ENCODE assay signal across 8 mouse cellular contexts in genomic region chr4:154012132-154012882, GRCm38 (mm10). TPM values are rescaled to one million over a fixed set of nuclear protein-coding genes. Genes with fewer than 3 reads are reported as not detected.
DNase-seq lines count a peak whose midpoint lies in the region; ATAC-seq and TF ChIP-seq lines count a peak whose summit lies in the region.

No protein-coding gene starts in this region.

- H3K36me3 ChIP-seq in forebrain, embryonic 14.5 days (ENCODE audit: control insufficient read depth, insufficient read depth, low read length): peaks cover 35% of the 10 kb centered on the region

- WGBS in forebrain, embryonic 14.5 days: 3% methylated on average over 54 of the region's 55 CpGs

- H3K27ac ChIP-seq in left cerebral cortex, adult 2 months: peak overlapping the region; percentile 92
- 0 out of 2 replicates have a peak overlapping the region, but pooled peaks have one; percentile 17 for H3K27ac ChIP-seq in forebrain, embryonic 14.5 days (ENCODE audit: low read depth, low read length)

- peak overlapping the region; percentile 93 for H3K9ac ChIP-seq in forebrain, embryonic 14.5 days (ENCODE audit: low read length)

- intact Hi-C loops in left cerebral cortex, adult 2 months (cut with DNase I): loop anchor here (5.0 kb wide), 1 partner anchor 145 kb away; no protein-coding TSS in a partner anchor

- H3K4me1 ChIP-seq in forebrain, embryonic 14.5 days (ENCODE audit: control insufficient read depth, insufficient read depth, low read length): peaks cover 11% of the 10 kb centered on the region

- DNase-seq in left cerebral cortex, adult 2 months (ENCODE audit: extremely low spot score in 1 of 2, low spot score in 2 of 2): peak in 1 of 2 experiments; percentile 29
- no peak for DNase-seq in left cerebral cortex, adult 8-10 months (ENCODE audit: low spot score in 2 of 2)
- peak; percentile 35 for DNase-seq in NIH3T3 (ENCODE audit: low read depth)
- no peak for DNase-seq in forebrain, embryonic 14.5 days (ENCODE audit: low spot score)
- peak; percentile 26 to 39 for DNase-seq in kidney, postnatal 4 days
- DNase-seq in naive thymus-derived CD4-positive, alpha-beta T cell, adult 2 months (ENCODE audit: low read depth): peak; percentile 39
- DNase-seq in layer of hippocampus, postnatal 14 days (ENCODE audit: low spot score in 2 of 2): no peak

- ATAC-seq in forebrain, embryonic 14.5 days: 0 out of 2 replicates have a peak, but pooled peaks have one; percentile 1
- ATAC-seq in erythroid progenitor cell, adult 5-6 weeks (replicated peaks; ENCODE audit: low FRiP score, poor library complexity, severe bottlenecking): no peak

- H3K27me3 ChIP-seq in forebrain, embryonic 14.5 days (replicated peaks; ENCODE audit: control insufficient read depth, insufficient read depth, low read length): no peaks in the 10 kb centered on the region

- TF ChIP-seq CTCF in left cerebral cortex, adult 2 months (IDR thresholded peaks at IDR 0.05): no peak

- H3K4me2 ChIP-seq in forebrain, embryonic 14.5 days (ENCODE audit: low read length): peak overlapping the region; percentile 99

- peak overlapping the region; percentile 94 for H3K4me3 ChIP-seq in left cerebral cortex, adult 2 months
- peak overlapping the region; percentile 98 for H3K4me3 ChIP-seq in forebrain, embryonic 14.5 days (ENCODE audit: low read depth, low read length)

- no peaks in the 10 kb centered on the region for H3K9me3 ChIP-seq in forebrain, embryonic 14.5 days (replicated peaks; ENCODE audit: control insufficient read depth, low read length)

RNA-seq across cellular contexts. Expression of gene Lrrc47, which starts 0.8 kb away (rescaled TPM):
- total RNA-seq in left cerebral cortex, adult 2 months (2021): 10 to 100 TPM; 56.9 to 79.2 TPM
- total RNA-seq in left cerebral cortex, adult 8-10 months (2022): 10 to 100 TPM; 55.0 to 72.7 (median 62.6) TPM
- polyA plus RNA-seq in forebrain, embryonic 14.5 days (2014; fragmentation: Nextera tagmentation; extraction: Ambion mirVana): 8.4 and 9.2 TPM in 2 replicates
- 11.5 and 13.8 TPM in 2 replicates for total RNA-seq in erythroid progenitor cell, adult 5-6 weeks (2015; ENCODE audit: low replicate concordance)
- 53.3 and 61.0 TPM in 2 replicates for total RNA-seq in erythroid progenitor cell, adult 5-6 weeks (2017; ENCODE audit: low replicate concordance)
- 10 to 100 TPM; 49.4 to 67.7 TPM for total RNA-seq in layer of hippocampus, postnatal 14 days (2021)

RNA-seq across cellular contexts. Expression of gene Smim1, which starts 13.7 kb away (rescaled TPM):
- 10 to 100 TPM in 1 of 2 experiments, 1 to 10 TPM in 1; 7.6 to 11.7 TPM for total RNA-seq in left cerebral cortex, adult 2 months (2021)
- 10 to 100 TPM; 11.7 to 21.4 (median 16.5) TPM for total RNA-seq in left cerebral cortex, adult 8-10 months (2022)
- 3.9 and 4.2 TPM in 2 replicates for polyA plus RNA-seq in forebrain, embryonic 14.5 days (2014; fragmentation: Nextera tagmentation; extraction: Ambion mirVana)
- total RNA-seq in erythroid progenitor cell, adult 5-6 weeks (2015; ENCODE audit: low replicate concordance): 62.0 and 72.9 TPM in 2 replicates
- total RNA-seq in erythroid progenitor cell, adult 5-6 weeks (2017; ENCODE audit: low replicate concordance): 26.7 and 39.6 TPM in 2 replicates
- total RNA-seq in layer of hippocampus, postnatal 14 days (2021): 1 to 10 TPM; 6.8 to 10.0 TPM

RNA-seq across cellular contexts. Expression of gene Ccdc27, which starts 30.2 kb away (rescaled TPM):
- total RNA-seq in left cerebral cortex, adult 2 months (2021): not detected
- total RNA-seq in left cerebral cortex, adult 8-10 months (2022): under 1 TPM in 1 of 4 experiments, not detected in 3; 0.17 TPM
- not detected in 2 replicates for polyA plus RNA-seq in forebrain, embryonic 14.5 days (2014; fragmentation: Nextera tagmentation; extraction: Ambion mirVana)
- not detected in 2 replicates for total RNA-seq in erythroid progenitor cell, adult 5-6 weeks (2015; ENCODE audit: low replicate concordance)
- not detected in 2 replicates for total RNA-seq in erythroid progenitor cell, adult 5-6 weeks (2017; ENCODE audit: low replicate concordance)
- 1 to 10 TPM; 1.0 to 1.7 TPM for total RNA-seq in layer of hippocampus, postnatal 14 days (2021)

RNA-seq across cellular contexts. Expression of gene Cep104, which starts 37.3 kb away (rescaled TPM):
- total RNA-seq in left cerebral cortex, adult 2 months (2021): 10 to 100 TPM; 33.6 to 34.4 TPM
- total RNA-seq in left cerebral cortex, adult 8-10 months (2022): 10 to 100 TPM; 28.4 to 35.3 (median 32.8) TPM
- 13.2 and 16.8 TPM in 2 replicates for polyA plus RNA-seq in forebrain, embryonic 14.5 days (2014; fragmentation: Nextera tagmentation; extraction: Ambion mirVana)
- total RNA-seq in erythroid progenitor cell, adult 5-6 weeks (2015; ENCODE audit: low replicate concordance): 5.0 and 7.9 TPM in 2 replicates
- 11.6 and 13.8 TPM in 2 replicates for total RNA-seq in erythroid progenitor cell, adult 5-6 weeks (2017; ENCODE audit: low replicate concordance)
- total RNA-seq in layer of hippocampus, postnatal 14 days (2021): 10 to 100 TPM; 28.8 to 29.4 TPM

RNA-seq across cellular contexts. Expression of gene Dffb, which starts 37.4 kb away (rescaled TPM):
- 10 to 100 TPM; 15.1 to 17.9 TPM for total RNA-seq in left cerebral cortex, adult 2 months (2021)
- total RNA-seq in left cerebral cortex, adult 8-10 months (2022): 10 to 100 TPM in 3 of 4 experiments, 1 to 10 TPM in 1; 9.4 to 14.0 (median 11.4) TPM
- 7.4 and 8.6 TPM in 2 replicates for polyA plus RNA-seq in forebrain, embryonic 14.5 days (2014; fragmentation: Nextera tagmentation; extraction: Ambion mirVana)
- 5.0 and 10.8 TPM in 2 replicates for total RNA-seq in erythroid progenitor cell, adult 5-6 weeks (2015; ENCODE audit: low replicate concordance)
- 3.3 and 7.1 TPM in 2 replicates for total RNA-seq in erythroid progenitor cell, adult 5-6 weeks (2017; ENCODE audit: low replicate concordance)
- total RNA-seq in layer of hippocampus, postnatal 14 days (2021): 10 to 100 TPM; 10.0 to 16.9 TPM

Comparison
In these comparisons a context has a peak if more than half of its experiments do, and no peak if none do; other contexts are left out.
1. DNase-seq: peak in NIH3T3 (single experiment), kidney, postnatal 4 days (2 of 2) and naive thymus-derived CD4-positive, alpha-beta T cell, adult 2 months (single experiment); none in left cerebral cortex, adult 8-10 months (0 of 2), forebrain, embryonic 14.5 days (single experiment) and layer of hippocampus, postnatal 14 days (0 of 2).